Mouse (Mus musculus) neural tube, embryonic 11.5 days (tissue): ENCODE data around the gene Gpr157. TPM values are rescaled to one million over a fixed set of nuclear protein-coding genes. Genes with fewer than 3 reads are reported as not detected.
A peak's percentile ranks its signal among the peaks of the same experiment; 100 is the strongest.

Source experiments
- microRNA counts: library from miRNA; unstranded; fragments of <30 nt; microRNA quantifications from one replicate; lab custom pipeline; 2015
- microRNA-seq: library from miRNA; unstranded; fragments of <30 nt; microRNA quantifications from one replicate; pipeline ENCODE4, GENCODE M21; 2016
- polyA plus RNA-seq: library from polyadenylated mRNA; unstranded; fragments of >200 nt; fragmentation: Nextera tagmentation; extraction: Ambion mirVana; gene quantifications from 2 replicates; pipeline ENCODE4 v1.2.1, GENCODE M21; 2014

The Gpr157 gene
- polyA plus RNA-seq, 1 experiment from 2014 or later, result 0.28 TPM

MicroRNAs within 50 kb of the gene (microRNA counts, 519-probe panel; counts per million panel counts)
- 171 counts per million, percentile 57 among the panel's probes with 10 or more counts for microRNA mmu-miR-34a (lab: Ali Mortazavi, UCI)

Small RNAs within 50 kb of the gene (microRNA-seq; reads per million reads assigned to microRNA genes)
- gene Mir34a, result 73.2 reads per million, percentile 45 among the genes with 10 or more reads in this experiment

Other genes with a start within 250 kb of the Gpr157 start
- 25.8 and 26.9 TPM in 2 replicates for gene Spsb1, start 132.3 kb upstream of the Gpr157 start, polyA plus RNA-seq
- gene H6pd, start 78.3 kb upstream of the Gpr157 start, polyA plus RNA-seq, result 3.0 and 3.6 TPM in 2 replicates
- 2.9 and 3.3 TPM in 2 replicates for gene Slc2a5, start 31.9 kb downstream of the Gpr157 start, polyA plus RNA-seq
- gene Slc2a7, start 61.6 kb downstream of the Gpr157 start, polyA plus RNA-seq, result not detected in 2 replicates
- gene Car6, start 114.0 kb downstream of the Gpr157 start, polyA plus RNA-seq, result 0.39 TPM in 1 of 2 replicates, not detected in the other
- 1,923 and 1,983 TPM in 2 replicates for gene Eno1, start 149.4 kb downstream of the Gpr157 start, polyA plus RNA-seq
- 51.5 and 52.0 TPM in 2 replicates for gene Rere, start 194.3 kb downstream of the Gpr157 start, polyA plus RNA-seq